Comparison of ENCODE assay signal across 16 mouse cellular contexts in the genomic region with DNA sequence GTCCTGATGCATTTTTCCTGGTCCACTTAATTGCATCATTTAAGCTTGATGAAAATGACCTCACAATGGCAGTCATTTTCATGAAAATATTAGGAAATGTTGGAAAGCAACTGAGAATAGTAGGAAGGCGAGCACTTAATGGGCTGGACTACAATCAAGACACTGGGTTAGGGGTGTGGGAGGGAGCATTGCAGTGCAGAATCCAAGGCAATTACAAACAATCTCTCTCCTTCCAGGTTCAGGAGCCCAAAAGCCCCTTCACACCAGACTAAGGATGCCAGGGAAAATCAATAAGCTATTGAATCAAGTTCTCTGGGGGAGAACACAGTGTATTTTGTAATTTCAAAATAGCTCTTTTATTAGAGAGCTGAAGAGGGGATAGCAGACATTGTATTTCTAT.
"Had no signal": no experiment of that assay in that cellular context is flagged by ENCODE, and none has a peak within 500 bp of the region (broad histone marks: within the 10 kb centered on the region; RNA-seq: fewer than 3 reads in every experiment).

No protein-coding gene starts in this region.

- H3K27me3 ChIP-seq: kidney, embryonic 15.5 days; limb, embryonic 15.5 days; liver, embryonic 12.5 days; neural tube, embryonic 15.5 days had no signal

- H3K9me3 ChIP-seq: kidney, embryonic 15.5 days; limb, embryonic 15.5 days; liver, embryonic 12.5 days; neural tube, embryonic 15.5 days had no signal

- ATAC-seq: liver, embryonic 12.5 days had no signal

- H3K36me3 ChIP-seq: kidney, embryonic 15.5 days; limb, embryonic 15.5 days; liver, embryonic 12.5 days; neural tube, embryonic 15.5 days had no signal

- H3K4me1 ChIP-seq: kidney, embryonic 15.5 days; limb, embryonic 15.5 days; liver, embryonic 12.5 days; neural tube, embryonic 15.5 days had no signal

- H3K4me3 ChIP-seq: kidney, embryonic 15.5 days; limb, embryonic 15.5 days; liver, embryonic 12.5 days; myocyte; neural tube, embryonic 15.5 days had no signal

- H3K9ac ChIP-seq: kidney, embryonic 15.5 days; limb, embryonic 15.5 days; liver, embryonic 12.5 days; lung, embryonic 14.5 days; neural tube, embryonic 15.5 days had no signal

- H3K4me2 ChIP-seq: kidney, embryonic 15.5 days; limb, embryonic 15.5 days; liver, embryonic 12.5 days; lung, embryonic 14.5 days; neural tube, embryonic 15.5 days had no signal

- DNase-seq: kidney, adult 18-20 months; kidney, postnatal 14 days; layer of hippocampus, adult 9-11 months; layer of hippocampus, postnatal 36 days; lung, embryonic 14.5 days; lung, postnatal 10 days; lung, postnatal 4 days; right cerebral cortex, postnatal 4 days; spleen, adult 18-20 months; thymus, adult 18-20 months; thymus, postnatal 25 days had no signal

- H3K27ac ChIP-seq: kidney, embryonic 15.5 days; limb, embryonic 15.5 days; liver, embryonic 12.5 days; neural tube, embryonic 15.5 days had no signal
